Mouse (Mus musculus) bone marrow, adult 2 months (tissue): Measurements from ENCODE around the gene Clca3a1. TPM values are rescaled to one million over a fixed set of nuclear protein-coding genes. Genes with fewer than 3 reads are reported as not detected.

Experiments used
- H3K27ac ChIP-seq: fragments of 200-500 bp; 2 replicates; pipeline ENCODE4 v1.5.1; 2012; ENCODE audit warnings: low read depth, mild to moderate bottlenecking, control low read depth, inconsistent platforms, low read length; ENCODE audit not compliant: control insufficient read depth, poor library complexity, insufficient read depth
- H3K4me1 ChIP-seq: fragments of 200-500 bp; 2 replicates; pipeline ENCODE4 v1.6.1; 2011; ENCODE audit warnings: low read length; ENCODE audit not compliant: control insufficient read depth, insufficient read depth
- H3K4me3 ChIP-seq: fragments of 200-500 bp; replicated peaks from 2 replicates; pipeline ENCODE3; 2011; ENCODE audit warnings: mild to moderate bottlenecking, low read depth, low read length, control low read depth; ENCODE audit not compliant: control insufficient read depth
- CTCF ChIP-seq: fragments of 200-500 bp; IDR thresholded peaks from 2 replicates; pipeline ENCODE4 v1.5.1; 2011; ENCODE audit warnings: low read length, control low read depth; ENCODE audit not compliant: control insufficient read depth, insufficient read depth
- POLR2A ChIP-seq: fragments of 200-500 bp; IDR thresholded peaks from 2 replicates; pipeline ENCODE4 v1.6.1; 2011; ENCODE audit warnings: low read depth, mild to moderate bottlenecking, control low read depth, low read length, borderline replicate concordance; ENCODE audit not compliant: control insufficient read depth
- WGBS: fragments of 180-500 bp; shearing (Covaris S2); methylation state at CpG from one replicate; pipeline ENCODE4 v1.1.7; 2018; 5-methylcytosine and 5-hydroxymethylcytosine counted together
- polyA plus RNA-seq: library from polyadenylated mRNA; stranded (reverse); fragments of >200 nt; gene quantifications from 2 replicates; pipeline ENCODE4 v1.2.4, GENCODE M21; 2011; ENCODE audit warnings: low replicate concordance; ENCODE audit not compliant: missing spikeins, insufficient read depth, insufficient read length

Gene Clca3a1
- polyA plus RNA-seq, 1 experiment: 8.3 TPM

DNA sequence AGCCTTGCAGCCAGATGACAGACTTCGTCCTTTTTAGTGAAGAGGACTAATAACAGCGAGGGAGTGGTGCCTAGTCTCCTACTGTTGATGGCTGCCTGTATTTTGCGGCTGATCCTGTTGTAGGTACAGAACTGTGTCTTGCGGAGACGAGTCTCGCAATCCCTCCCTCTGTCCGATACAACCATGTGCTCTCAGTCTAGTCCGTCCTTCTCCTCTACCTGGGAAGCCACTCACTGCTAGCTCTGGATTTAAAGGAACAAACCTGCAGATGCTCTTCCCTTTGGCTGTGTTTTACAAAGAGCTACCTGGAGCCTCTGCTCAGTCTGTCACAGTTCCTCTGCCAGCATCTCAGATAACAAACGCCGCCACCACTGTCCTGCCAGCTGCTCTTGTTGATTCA, 66.7 kb downstream of the Clca3a1 start:
- no peak for TF ChIP-seq POLR2A
- no peak for TF ChIP-seq CTCF
- Histone ChIP-seq H3K27ac (no peak overlapping the region), H3K4me1 (no peaks in the 10 kb centered on the region; the same call in 1 of the 2 replicates), H3K4me3 (no peak overlapping the region)
- 89% methylated on average over 10 of the region's 10 CpGs for WGBS

DNA sequence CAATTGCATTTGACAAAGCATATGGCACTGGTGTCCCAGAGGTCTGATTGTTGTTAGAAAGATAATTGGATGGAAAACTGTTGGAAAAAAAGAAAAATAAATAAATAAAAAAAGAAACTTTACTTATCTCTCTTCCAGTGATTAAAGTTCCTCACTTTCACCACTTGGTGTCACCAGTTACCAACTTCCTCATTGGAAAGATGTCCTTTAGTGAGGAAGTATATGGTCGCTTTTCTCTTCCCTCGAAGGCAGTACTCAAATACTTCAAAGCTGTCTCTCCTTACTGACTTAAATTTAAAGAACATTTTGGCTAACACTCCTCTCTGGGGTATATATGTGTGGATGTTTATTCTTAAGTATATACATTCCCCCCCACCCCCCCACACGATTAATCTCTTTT, 68.7 kb downstream of the Clca3a1 start:
- TF ChIP-seq POLR2A (no peak), CTCF (no peak)
- no peak overlapping the region for H3K4me3 ChIP-seq
- WGBS: 27% methylated on average over 3 of the region's 3 CpGs
- H3K27ac ChIP-seq: no peak overlapping the region
- H3K4me1 ChIP-seq: no peaks in the 10 kb centered on the region

DNA sequence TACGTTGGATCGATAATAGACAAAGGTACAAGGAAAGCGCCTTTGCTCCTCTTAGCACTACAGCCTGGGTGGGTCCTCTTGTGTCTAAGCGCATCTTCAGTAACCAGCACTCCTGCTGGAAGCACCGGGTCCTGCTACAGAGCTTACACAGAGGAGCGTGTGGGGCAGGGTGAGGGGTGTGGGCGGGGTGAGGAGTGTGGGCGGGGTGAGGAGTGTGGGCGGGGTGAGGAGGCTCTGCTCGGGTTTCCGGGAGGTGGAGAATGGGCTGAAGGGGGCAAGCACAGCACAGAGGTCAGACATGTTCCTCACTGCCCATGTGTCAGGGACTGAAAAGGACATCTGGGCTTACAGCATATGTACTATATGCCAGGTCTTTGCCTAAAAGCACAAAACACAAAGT, 71.5 kb downstream of the Clca3a1 start:
- Histone ChIP-seq H3K4me1 (no peaks in the 10 kb centered on the region), H3K27ac (no peak overlapping the region), H3K4me3 (no peak overlapping the region)
- WGBS: 47% methylated on average over 11 of the region's 11 CpGs
- TF ChIP-seq CTCF (0 out of 2 replicates have a peak, but pooled peaks have one; percentile 10), POLR2A (no peak)

DNA sequence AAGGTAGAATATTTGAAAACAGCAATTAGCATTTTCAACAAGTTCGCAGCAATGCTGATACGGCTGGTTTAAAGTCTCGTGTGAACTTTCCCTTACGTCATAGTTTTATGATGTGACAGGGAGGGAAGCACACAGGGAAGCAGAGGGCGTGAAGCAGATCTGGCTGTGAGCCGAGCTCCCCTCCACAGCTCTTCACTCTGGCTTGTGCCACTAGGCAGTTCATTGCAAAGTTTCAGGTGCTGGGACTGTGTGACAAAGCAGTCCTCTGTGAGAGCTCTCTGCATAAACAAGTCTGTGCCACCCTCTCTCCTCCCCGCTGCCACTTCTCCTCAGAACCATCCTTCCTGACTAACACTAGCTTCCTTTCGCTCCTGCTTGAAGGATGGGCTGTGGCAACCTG, 72.5 kb downstream of the Clca3a1 start:
- H3K4me3 ChIP-seq: no peak overlapping the region
- no peak for TF ChIP-seq POLR2A
- TF ChIP-seq CTCF: no peak
- H3K4me1 ChIP-seq: no peaks in the 10 kb centered on the region
- WGBS: 88% methylated on average over 8 of the region's 8 CpGs
- H3K27ac ChIP-seq: no peak overlapping the region

DNA sequence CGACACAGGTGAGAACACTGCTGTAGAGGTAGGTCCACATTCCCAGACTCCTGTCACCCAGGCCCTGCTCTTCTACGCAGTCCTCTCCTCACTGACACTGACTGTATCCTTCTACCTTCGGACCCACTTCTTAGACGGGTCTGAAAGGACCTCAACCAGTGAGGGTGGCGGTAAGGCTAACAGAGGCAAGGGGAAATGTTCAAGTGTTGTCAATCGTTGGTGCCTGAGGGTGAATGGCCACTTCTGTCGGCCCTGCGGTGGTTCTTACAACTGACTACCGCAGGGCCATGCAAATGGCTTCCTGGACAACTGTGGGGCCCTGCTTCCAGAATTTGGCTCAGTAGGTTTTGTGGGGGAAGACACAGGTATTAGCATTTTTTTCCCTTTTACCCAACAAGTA, 73.2 kb downstream of the Clca3a1 start:
- Histone ChIP-seq H3K27ac (no peak overlapping the region), H3K4me3 (no peak overlapping the region)

DNA sequence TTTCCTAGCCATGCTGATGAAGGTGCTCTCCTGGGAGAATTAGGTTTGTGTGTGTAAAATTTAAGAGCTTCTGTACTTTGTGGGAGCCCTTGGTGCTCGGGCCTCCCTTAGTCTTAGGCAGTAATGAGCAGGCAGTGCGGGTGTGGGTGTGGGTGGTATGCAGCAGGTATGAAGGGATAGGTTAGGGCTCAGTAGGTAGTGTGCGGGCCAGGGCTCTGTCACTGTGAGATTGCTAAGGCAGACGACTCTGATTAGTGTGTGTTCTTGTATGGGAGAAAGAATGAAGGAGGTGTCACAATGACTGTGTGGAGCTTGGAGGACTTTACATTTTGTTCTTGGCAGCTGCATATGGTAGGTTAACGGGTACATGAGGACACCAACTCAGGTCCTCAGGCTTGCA, 74.6 kb downstream of the Clca3a1 start:
- no peak overlapping the region for H3K27ac ChIP-seq
- H3K4me1 ChIP-seq: no peaks in the 10 kb centered on the region; the same call in 1 of the 2 replicates
- 83% methylated on average over 5 of the region's 5 CpGs for WGBS
- H3K4me3 ChIP-seq: no peak overlapping the region
- no peak for TF ChIP-seq POLR2A
- no peak for TF ChIP-seq CTCF

More for the DNA sequence above, 73.2 kb downstream of the Clca3a1 start:
- TF ChIP-seq CTCF (no peak), POLR2A (no peak)
- 86% methylated on average over 9 of the region's 9 CpGs for WGBS
- no peaks in the 10 kb centered on the region; the same call in 1 of the 2 replicates for H3K4me1 ChIP-seq

DNA sequence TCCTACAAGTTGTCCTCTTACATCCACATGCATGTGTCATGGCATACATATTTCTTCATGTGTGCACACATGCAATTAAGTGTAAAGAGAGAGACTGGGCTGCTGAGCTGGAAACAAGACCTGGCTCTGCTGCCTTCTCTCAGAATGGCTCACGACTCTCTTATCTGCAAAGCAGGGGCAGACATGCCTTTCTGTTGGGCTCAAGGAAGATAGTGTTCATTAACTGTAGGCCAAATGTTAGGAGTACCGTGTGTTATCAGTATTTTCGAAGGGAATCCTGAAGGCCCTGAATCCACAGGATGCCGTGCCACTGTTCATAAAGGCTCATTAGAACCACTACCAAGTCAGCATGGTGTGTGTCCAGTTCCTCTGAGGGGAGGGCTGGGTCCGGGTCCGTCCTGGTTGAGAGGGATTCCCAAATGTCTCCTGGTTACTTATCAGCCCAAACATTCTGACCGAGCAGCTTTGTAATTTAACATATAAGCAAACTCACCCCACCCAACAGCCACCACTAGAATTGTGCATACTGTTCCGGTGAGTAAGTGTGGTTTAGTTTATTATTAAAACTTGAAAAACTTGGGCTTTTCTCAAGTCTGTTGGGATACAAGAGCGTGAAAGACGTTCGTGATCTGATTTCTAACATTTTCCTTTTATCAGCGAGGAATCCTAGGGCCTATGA, 77.5 kb downstream of the Clca3a1 start:
- peak overlapping the region; percentile 77 for H3K27ac ChIP-seq
- H3K4me1 ChIP-seq: no peaks in the 10 kb centered on the region; the same call in 1 of the 2 replicates
- 69% methylated on average over 12 of the region's 12 CpGs for WGBS
- H3K4me3 ChIP-seq: no peak overlapping the region
- TF ChIP-seq POLR2A (no peak), CTCF (no peak)

DNA sequence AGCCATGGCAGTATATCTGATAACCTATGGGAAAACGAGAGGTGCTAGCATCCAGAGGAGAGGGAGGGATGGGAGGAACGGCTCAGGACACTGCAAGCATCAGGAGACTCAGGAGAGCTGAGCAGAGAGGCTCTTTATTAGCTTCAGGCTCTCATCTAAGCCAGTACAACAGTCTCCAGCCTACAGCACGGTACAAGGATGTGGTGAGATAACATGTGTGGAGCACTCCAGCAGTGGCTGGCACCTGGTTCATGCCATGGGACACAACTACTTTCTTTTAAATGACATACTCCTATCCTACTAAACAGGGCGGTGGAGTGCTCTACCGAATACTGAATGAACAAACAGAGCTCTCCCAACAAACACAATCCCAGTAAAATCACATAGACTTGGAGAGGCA, 79.2 kb downstream of the Clca3a1 start:
- Histone ChIP-seq H3K4me3 (no peak overlapping the region), H3K4me1 (no peaks in the 10 kb centered on the region; the same call in 1 of the 2 replicates), H3K27ac (no peak overlapping the region)
- 74% methylated on average over 5 of the region's 5 CpGs for WGBS
- TF ChIP-seq POLR2A (no peak), CTCF (no peak)
